Mouse (Mus musculus): ENCODE measurements around the gene Zfp689.

Zfp689 gene

DNA sequence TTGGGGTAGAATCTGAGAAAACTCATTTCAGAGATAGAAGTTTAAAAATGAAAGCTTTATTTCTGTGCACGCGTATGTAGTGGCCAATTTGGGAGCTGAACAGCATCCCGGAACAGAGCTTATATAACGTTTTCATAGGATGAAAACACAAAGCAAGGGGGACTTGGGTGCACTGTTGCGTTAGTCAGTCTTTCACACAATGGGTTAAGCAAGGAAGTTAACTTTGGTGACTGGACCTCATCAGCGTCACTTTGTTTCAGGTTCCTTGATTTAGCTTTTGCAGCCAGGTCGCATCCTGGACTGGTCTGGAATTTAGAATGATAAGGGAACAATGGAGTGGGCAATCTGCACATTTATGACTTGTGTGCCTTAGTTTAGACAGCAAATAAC lies 55.0 kb downstream of the Zfp689 start:
- no peak for DNase-seq

DNA sequence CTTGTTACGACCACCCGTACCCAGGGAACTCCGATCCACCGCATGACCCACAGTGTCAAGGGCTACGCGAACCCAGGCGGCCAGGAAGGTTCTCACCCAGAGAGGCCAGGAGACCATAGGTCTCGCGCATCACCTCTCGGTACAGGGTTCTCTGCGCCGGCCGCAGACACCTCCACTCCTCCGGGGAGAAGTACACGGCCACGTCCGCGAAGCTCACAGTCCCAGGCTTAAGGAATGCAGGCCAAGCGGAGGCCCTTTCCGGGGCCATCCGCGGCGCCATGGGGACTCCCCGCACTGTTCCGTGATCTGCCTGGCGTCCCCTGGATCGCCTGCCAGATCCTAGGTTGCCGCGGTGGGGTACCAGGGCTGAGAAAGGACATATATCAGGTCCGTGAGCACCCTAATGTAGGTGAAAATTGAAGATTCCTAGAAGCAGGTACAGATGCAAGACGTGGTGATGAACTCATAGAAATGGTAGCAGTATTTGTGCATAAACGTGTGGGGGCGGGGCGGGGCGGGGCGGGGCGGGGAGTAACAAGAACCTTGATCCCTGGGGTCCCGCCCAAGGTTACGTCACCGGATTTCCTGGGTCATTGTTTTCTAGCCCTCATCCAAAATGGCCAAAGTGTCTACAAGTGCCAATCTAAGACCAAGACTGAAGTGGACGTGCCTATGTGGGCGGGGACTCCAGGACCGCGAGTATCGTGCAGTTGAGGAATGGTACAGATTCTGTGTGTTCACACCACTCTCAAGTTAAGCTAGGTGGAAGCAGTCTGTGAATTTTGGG lies 55.6 kb downstream of the Zfp689 start, which contains the start of gene E430018J23Rik:
E430018J23Rik (minus strand) TSS at position 473 of the 787 bp plus-strand sequence.
- DNase-seq: peak; percentile 97

DNA sequence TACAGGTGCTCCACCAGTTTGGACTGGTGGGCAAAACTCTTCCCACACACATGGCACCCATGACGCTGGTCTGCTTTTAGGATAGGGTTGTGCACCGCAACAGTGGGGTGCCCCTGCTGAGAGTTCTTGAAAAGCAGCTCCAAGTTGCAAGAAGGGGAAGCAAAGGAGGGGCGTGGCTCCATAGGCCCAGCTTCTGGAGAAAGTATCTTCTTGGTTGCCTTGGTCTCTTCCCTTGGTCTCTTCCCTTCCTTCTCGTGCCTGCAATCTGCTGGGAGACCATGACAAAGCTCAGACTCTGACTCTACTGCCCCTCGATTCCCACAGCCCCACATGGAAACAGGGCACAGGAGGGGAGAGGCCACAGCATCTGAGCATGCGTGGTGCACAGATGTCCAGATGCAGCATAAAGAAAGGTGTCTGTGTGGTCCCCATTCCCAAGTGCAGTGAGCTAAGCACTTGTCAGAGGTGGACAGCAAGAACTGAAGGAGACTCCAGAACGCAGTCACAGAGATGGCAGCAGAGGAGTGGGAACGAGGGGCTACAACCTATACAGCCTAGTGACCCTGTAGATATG lies 56.6 kb downstream of the Zfp689 start:
- no peak for DNase-seq

Measured in embryo, embryonic 11 days (tissue).